Mouse (Mus musculus) 416B (cell line): ENCODE measurements around the gene Eml1.

Experiments
- DNase-seq: peaks from one replicate; pipeline ENCODE4 v3.0.0; 2011; ENCODE audit warnings: low read depth

Eml1 gene

GRCm38 (mm10) chr12:108551731-108552130 lies 181.0 kb downstream of the Eml1 start:
- no peak for DNase-seq

GRCm38 (mm10) chr12:108553079-108553478 lies 182.3 kb downstream of the Eml1 start:
- DNase-seq: no peak

GRCm38 (mm10) chr12:108554120-108554841 lies 183.5 kb downstream of the Eml1 start, which contains the start of gene Evl:
Gene Evl, plus strand, starts transcription at chr12:108554720.
- DNase-seq: no peak

GRCm38 (mm10) chr12:108554861-108555556 lies 184.3 kb downstream of the Eml1 start:
- no peak for DNase-seq

- DNase-seq: no peak
These were observed 187.4 kb downstream of the Eml1 start for GRCm38 (mm10) chr12:108558194-108558593.

- DNase-seq: peak; percentile 5
These were observed 192.5 kb downstream of the Eml1 start for GRCm38 (mm10) chr12:108563238-108563637.

- no peak for DNase-seq
These were observed 194.3 kb downstream of the Eml1 start for GRCm38 (mm10) chr12:108564910-108565506.

GRCm38 (mm10) chr12:108579156-108579871 lies 208.6 kb downstream of the Eml1 start:
- no peak for DNase-seq

GRCm38 (mm10) chr12:108583775-108584174 lies 213.0 kb downstream of the Eml1 start:
- DNase-seq: no peak
